In genomic region chr2:35613946-35614353, GRCm38 (mm10) we compare ENCODE assay signal across 8 mouse cellular contexts. TPM values are rescaled to one million over a fixed set of nuclear protein-coding genes. Genes with fewer than 3 reads are reported as not detected.
DNase-seq lines count a peak whose midpoint lies in the region; ATAC-seq lines count a peak whose summit lies in the region.
"Had no signal": no experiment of that assay in that cellular context is flagged by ENCODE, and none has a peak within 500 bp of the region (broad histone marks: within the 10 kb centered on the region; RNA-seq: fewer than 3 reads in every experiment).

No protein-coding gene starts in this region.

- no peak for ATAC-seq in stomach, embryonic 16.5 days (ENCODE audit: insufficient read depth, low FRiP score)

- no peaks in the 10 kb centered on the region for H3K27me3 ChIP-seq in stomach, embryonic 16.5 days (ENCODE audit: control insufficient read depth, insufficient read depth, low read length)

- no peak overlapping the region for H3K4me2 ChIP-seq in stomach, embryonic 16.5 days (ENCODE audit: low read depth, low read length)

- H3K9me3 ChIP-seq in stomach, embryonic 16.5 days (replicated peaks; ENCODE audit: control insufficient read depth, low read length): no peaks in the 10 kb centered on the region

- peak overlapping the region; percentile 68 for H3K27ac ChIP-seq in stomach, embryonic 16.5 days (ENCODE audit: low read length)

- no peak overlapping the region for H3K4me3 ChIP-seq in stomach, embryonic 16.5 days (replicated peaks; ENCODE audit: low read length)

- peak overlapping the region; percentile 42; the same call in 1 of the 2 replicates for H3K9ac ChIP-seq in stomach, embryonic 16.5 days (ENCODE audit: low read length)

- 35% methylated on average over 3 of the region's 3 CpGs for WGBS in stomach, embryonic 16.5 days

- H3K36me3 ChIP-seq in stomach, embryonic 16.5 days (ENCODE audit: control insufficient read depth, insufficient read depth, low read length): no peaks in the 10 kb centered on the region

- peak; percentile 48 to 59 for DNase-seq in spleen, postnatal 36 days (ENCODE audit: low spot score in 2 of 2)
- DNase-seq in spleen, postnatal 14 days (ENCODE audit: low spot score in 2 of 2): no peak
- DNase-seq in heart, adult 11 months: peak; percentile 99
- DNase-seq in kidney, adult 9 months: peak; percentile 50
- no peak for DNase-seq in urinary bladder, adult 2 months (ENCODE audit: low spot score)
- no peak for DNase-seq in Muller cell, postnatal 12 days (ENCODE audit: inconsistent ontology term)
- DNase-seq: cerebellum, postnatal 25 days had no signal

- H3K4me1 ChIP-seq in stomach, embryonic 16.5 days (ENCODE audit: control insufficient read depth, insufficient read depth, low read length): peaks cover 76% of the 10 kb centered on the region

RNA-seq across cellular contexts. Expression of gene Dab2ip, which starts 55.9 kb away (rescaled TPM):
- polyA plus RNA-seq in stomach, embryonic 16.5 days (2015; fragmentation: Nextera tagmentation; extraction: Ambion mirVana): 29.2 and 31.2 TPM in 2 replicates
- 65.2 and 77.8 TPM in 2 replicates for polyA plus RNA-seq in urinary bladder, adult 2 months (2012; rRNA removed)

Comparison
In these comparisons a context has a peak if more than half of its experiments do, and no peak if none do; other contexts are left out.
1. DNase-seq: peak in spleen, postnatal 36 days (2 of 2), heart, adult 11 months (single experiment) and kidney, adult 9 months (single experiment); none in spleen, postnatal 14 days (0 of 2), urinary bladder, adult 2 months (single experiment) and Muller cell, postnatal 12 days (single experiment).